1 mouse cellular context compared by ENCODE assay signal in genomic region chr12:59130651-59131577, GRCm38 (mm10).
TF ChIP-seq lines count a peak whose summit lies in the region.

No protein-coding gene starts in this region.

TF ChIP-seq in MEL, 35 proteins besides CTCF, POLR2A, EP300 and RAD21 (continued from another document):
- TF ChIP-seq BHLHE40 (IDR thresholded peaks at IDR 0.05; ENCODE audit: borderline replicate concordance, low read depth, low read length) = peak; percentile 67
- no peak for TF ChIP-seq POLR2AphosphoS5 (IDR thresholded peaks at IDR 0.05; ENCODE audit: borderline replicate concordance, low read depth, low read length)
- TF ChIP-seq ETS1 (IDR thresholded peaks at IDR 0.05; ENCODE audit: low read depth, low read length) = peak; percentile 62; the same call in 1 of the 2 replicates
